Mouse (Mus musculus) right cerebral cortex, postnatal 10 days (tissue): Measurements from ENCODE around the gene Kpna2.
A peak's percentile ranks its signal among the peaks of the same experiment; 100 is the strongest.
"Not testable (repeated sequence)": the region's sequence is repeated elsewhere in the genome, so short reads cannot be mapped to it uniquely, and the experiment has no call there.

ENCODE experiments used
- DNase-seq, 2 experiments: peaks; one replicate each; pipeline ENCODE4 v3.0.0; 2021; ENCODE audit warnings: low spot score in 2 of 2

Gene Kpna2

DNA sequence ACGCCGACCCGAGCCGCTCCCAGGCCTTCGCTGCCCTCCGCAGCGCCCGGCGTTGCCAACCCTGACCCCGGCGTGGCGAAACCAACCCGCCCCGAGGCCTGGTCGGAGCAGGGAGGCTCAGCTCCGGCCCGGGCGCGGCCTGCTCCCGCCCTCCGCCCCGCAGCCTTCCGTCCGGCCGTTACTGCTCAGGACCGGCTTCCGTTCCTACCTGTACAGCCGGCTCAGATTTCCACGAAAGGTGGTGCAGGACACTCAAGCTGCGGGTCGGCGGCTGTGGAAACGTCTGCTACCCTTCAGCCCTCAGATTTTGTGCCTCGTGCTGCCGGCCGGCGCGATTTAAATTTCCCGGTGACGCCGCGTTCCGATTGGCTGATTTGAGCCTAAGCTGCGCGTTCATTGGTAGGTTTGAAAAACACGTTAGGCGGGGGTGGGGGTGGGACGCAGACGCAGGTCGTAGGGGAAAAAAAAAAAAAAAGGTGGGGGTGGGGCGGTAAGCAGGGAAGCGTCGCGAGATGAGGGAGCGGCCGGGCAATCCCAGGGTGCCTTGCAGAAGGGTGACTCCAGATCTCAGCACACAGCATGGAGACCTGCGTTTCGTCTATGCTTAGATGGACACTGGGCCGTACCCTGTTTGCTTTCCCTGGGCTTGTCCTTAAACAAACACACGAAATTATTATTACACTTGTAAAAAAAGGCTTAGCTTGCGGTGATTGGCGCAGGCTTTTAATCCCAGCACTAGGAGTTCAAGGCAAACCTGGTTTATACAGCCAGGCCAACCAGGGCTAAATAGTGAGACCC lies at the start of gene Kpna2:
Kpna2 (minus strand) TSS at position 391 of the 798 bp plus-strand sequence.
- DNase-seq = peak; percentile 95 to 96

- no peak for DNase-seq
These were observed 47.7 kb upstream of the Kpna2 start for GRCm38 (mm10) chr11:107046766-107047620.

GRCm38 (mm10) chr11:107045546-107045945 lies 46.2 kb upstream of the Kpna2 start:
- no peak for DNase-seq

GRCm38 (mm10) chr11:107044321-107044720 lies 45.0 kb upstream of the Kpna2 start:
- DNase-seq = peak; percentile 71 to 79

- no peak for DNase-seq
These were observed 44.0 kb upstream of the Kpna2 start for GRCm38 (mm10) chr11:107043361-107043760.

- no peak for DNase-seq
These were observed 42.1 kb upstream of the Kpna2 start for GRCm38 (mm10) chr11:107041396-107041795.

- no peak for DNase-seq
These were observed 40.1 kb upstream of the Kpna2 start for GRCm38 (mm10) chr11:107039417-107039816.

DNA sequence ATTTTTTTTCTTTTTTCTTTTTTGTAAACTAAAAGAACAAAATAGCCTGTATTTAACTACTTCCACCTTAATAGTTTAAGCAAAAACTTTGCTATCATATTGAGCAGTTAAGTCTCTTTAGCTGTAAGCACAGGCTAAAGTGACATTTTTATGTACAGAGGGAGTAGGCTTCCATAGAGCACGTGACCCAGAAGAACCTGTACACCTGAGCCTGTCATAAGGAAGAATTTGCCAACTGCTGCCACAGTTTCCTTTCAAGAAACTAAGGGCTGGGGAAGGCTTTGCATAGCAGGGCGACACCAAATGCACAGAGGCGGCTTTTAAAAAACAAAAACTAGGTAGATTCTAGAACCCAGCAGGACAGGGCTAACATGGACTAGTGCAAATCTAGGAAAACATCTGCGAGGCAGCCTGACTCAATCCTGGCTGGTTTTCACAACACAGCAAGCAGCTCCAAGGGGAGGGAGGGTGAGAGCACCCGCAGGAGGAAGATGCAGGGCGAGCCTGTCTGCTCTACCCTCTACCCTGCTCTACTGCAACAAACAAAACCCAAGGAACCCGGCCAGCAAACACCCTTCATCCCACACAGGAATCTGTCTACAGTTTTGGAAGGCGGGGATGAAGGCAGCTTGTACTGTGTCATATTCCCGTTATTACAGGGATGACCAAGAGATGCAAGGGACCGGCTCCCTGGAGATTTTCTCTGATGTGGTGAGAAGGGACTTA lies 34.9 kb upstream of the Kpna2 start:
- DNase-seq = no peak

DNA sequence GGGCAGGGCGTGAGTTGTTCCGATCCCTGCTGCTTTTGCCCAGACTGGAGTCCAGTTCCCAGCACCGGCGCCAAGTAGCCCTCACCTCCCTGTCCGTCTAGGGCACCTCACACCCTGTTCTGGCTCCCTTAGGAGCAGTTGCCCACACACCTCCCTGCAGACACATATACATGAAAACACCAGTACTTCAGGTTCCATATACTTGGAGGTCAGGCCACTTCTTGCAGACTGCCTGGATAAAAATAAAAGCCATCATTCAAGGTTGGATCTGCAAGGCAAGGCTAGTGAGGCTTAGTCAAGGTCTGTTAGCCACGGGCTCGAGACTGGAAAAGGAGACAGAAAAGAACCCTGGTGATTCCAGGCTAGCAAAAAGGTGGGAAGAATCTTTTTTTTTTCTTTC lies 32.3 kb upstream of the Kpna2 start:
- peak in 1 of 2 experiments; percentile 27 for DNase-seq

DNA sequence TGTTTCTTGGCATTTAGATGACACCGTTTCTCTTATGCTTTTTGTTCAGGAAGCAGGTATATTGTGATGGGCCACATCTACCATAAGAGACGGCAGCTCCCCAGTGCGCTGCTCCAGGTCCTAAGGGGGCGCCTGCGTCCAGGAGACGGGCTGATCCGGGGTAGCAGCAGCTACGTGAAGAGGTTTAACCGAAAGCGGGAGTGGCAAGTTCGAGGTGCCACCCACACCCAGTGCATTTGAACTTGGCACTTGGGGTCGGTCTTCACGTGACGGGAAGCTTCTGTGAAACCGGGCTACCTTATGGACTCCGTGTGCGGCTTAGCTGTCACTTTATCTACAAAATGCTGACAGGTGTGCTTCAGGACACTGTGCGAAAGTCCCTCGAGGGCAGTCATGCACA lies 30.2 kb upstream of the Kpna2 start:
- no peak for DNase-seq

DNA sequence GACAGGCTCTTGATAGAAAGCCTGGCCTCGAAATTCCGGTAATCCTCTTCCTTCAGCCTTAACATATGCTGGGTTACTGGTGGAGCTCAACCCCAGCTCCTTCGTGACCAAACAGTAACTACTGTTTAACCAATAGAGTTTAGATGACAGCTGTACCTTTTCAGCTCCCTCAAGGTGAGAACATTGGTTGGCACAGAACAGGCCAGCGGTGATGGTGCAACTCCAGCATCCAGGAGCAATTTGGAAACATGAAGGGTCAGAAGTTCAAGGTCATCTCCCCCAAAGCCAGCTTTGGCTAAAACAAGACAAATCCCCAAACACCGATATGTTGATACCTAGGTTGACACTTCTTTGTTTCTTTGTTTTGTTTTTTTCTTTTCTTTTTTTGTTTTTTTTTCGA lies 29.4 kb upstream of the Kpna2 start:
- no peak for DNase-seq

DNA sequence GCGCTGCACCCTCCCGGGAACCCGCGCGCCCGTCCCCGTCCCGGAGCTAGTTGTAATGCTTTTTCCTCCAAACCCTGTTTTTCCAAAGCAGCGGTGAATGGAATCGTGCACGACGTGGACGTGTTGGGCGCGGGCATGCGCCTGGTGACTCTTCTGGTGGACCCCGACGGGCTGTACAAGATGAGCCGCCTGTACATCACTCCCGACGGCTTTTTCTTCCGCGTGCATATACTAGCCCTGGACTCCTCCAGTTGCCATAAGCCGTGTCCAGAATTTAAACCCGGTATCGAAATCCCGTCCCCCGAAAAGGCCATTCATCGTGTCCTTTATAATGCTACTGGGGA lies 28.9 kb upstream of the Kpna2 start:
- DNase-seq = no peak

- DNase-seq = peak; percentile 93
These were observed 28.3 kb upstream of the Kpna2 start for GRCm38 (mm10) chr11:107027431-107028274.

GRCm38 (mm10) chr11:107026554-107027430 lies 27.5 kb upstream of the Kpna2 start:
- DNase-seq = no peak

DNA sequence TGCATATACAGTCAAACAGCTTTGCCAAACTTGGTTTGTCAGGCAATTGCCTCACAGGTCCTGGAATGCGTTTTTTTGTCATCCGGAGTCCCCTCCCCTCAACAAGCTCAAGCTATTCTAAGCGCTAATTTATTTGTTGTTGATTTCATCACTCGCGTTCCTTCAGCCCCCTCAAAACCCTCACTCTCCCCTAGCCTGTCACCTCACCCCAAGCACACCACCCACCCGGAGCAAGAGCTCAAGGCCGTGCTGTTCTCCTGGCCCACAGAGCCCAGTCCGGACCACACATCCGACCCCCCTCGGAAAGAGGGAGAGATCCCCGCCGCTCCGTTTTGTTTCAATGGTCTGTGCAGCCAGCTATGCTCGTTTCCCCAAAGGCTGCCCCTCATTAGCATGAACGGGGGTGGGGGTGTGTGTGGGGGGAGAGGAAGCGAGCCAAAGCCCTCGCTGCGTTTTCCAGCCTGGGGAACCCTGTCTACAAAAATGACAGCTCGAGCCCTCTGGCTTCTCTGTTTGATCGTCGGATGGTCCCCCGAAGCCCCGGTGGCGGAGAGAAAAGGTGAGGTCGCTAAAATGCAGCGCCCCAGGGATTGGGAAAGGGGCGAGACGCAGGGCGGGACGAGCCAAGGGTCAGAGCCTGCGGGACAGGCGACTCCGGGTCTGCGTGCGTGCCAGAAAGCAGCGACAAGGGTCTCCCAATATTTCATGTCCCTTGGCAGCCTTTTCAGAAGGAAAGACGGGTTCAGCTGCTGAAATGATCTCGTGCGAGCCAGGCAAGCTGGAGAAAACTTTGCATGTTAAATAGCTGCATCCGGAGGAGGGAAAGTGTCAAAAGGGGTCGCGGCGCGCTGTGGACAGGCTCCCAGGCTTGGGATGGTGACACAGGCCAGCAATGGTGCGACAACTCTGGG lies 26.3 kb upstream of the Kpna2 start, which contains the start of gene 1810010H24Rik:
1810010H24Rik (plus strand) TSS at position 271 of the 911 bp plus-strand sequence.
- DNase-seq = no peak

DNA sequence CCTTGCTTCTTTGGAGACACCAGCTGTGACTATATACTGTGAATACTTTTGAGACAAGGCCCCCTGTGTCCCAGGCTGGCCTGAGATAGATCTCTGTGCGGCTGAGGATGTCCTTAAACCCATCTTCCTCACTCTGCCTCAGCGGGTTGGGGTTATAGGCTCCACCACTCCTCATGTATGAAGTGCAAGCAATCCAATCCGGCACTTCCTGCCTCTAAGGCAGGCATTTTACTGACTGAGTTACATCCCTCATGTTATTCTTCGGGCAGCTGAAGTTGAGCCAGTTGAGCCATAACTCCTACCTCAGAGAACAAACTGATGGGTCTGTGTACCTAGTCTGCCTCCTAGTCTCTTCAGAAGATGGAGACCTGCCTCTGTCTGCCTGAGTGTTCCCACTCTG lies 25.1 kb upstream of the Kpna2 start:
- no peak for DNase-seq

- DNase-seq = no peak
These were observed 22.8 kb upstream of the Kpna2 start for GRCm38 (mm10) chr11:107022050-107022683.

DNA sequence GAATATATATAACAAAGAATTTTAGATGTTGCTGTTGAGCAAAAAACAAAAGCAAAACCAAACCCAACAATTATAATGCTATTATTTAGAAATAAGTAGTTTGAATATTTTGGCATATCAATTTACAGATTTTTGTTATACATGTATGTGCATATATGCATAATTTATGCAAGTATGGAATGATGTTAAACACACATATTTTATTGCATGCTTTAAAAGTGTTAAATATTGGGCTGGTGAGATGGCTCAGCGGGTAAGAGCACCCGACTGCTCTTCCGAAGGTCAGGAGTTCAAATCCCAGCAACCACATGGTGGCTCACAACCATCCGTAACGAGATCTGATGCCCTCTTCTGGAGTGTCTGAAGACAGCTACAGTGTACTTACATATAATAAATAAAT lies 20.4 kb upstream of the Kpna2 start:
- DNase-seq = not testable (repeated sequence)

- DNase-seq = no peak
These were observed 20.0 kb upstream of the Kpna2 start for GRCm38 (mm10) chr11:107019318-107019717.
